Mouse (Mus musculus) left cerebral cortex, postnatal 14 days (tissue): ENCODE measurements around the gene Zfp462. TPM values are rescaled to one million over a fixed set of nuclear protein-coding genes. Genes with fewer than 3 reads are reported as not detected.
A peak's percentile ranks its signal among the peaks of the same experiment; 100 is the strongest.
"Not testable (repeated sequence)": the region's sequence is repeated elsewhere in the genome, so short reads cannot be mapped to it uniquely, and the experiment has no call there.

Source experiments
- DNase-seq, 2 experiments: peaks; one replicate each; pipeline ENCODE4 v3.0.0; 2021 to 2022; ENCODE audit warnings: low spot score in 2 of 2, mixed read lengths in 1 of 2
- intact Hi-C: fragments of 180-260 bp; cut with DNase I; formaldehyde crosslinking; loops from one replicate; pipeline ENCODE4 v1.15.1; 2025
- long read RNA-seq, 2 experiments: library from polyadenylated mRNA; stranded (forward); transcript quantifications; one replicate each; pipeline ENCODE4 v2.0.0; 2021
- total RNA-seq, 2 experiments: library from RNA; stranded (reverse); gene quantifications; 2 replicates each; pipeline ENCODE4 v1.2.3; 2021

Gene Zfp462
- 10 to 100 TPM; 51.4 to 54.4 TPM for total RNA-seq
- long read RNA-seq, experiment 1, full-length matches to known transcripts: 1 of 5 reads
- long read RNA-seq, experiment 1, partial matches to known transcripts: 2 of 5 reads
- long read RNA-seq, experiment 1, other reads (novel, unspliced or antisense): 2 of 5 reads
- long read RNA-seq, experiment 2, partial matches to known transcripts: 1 of 2 reads
- long read RNA-seq, experiment 2, other reads (novel, unspliced or antisense): 1 of 2 reads

GRCm38 (mm10) chr4:54944921-54945430 is at the start of gene Zfp462:
Zfp462 (plus strand) TSS chr4:54945048.
- intact Hi-C loops: loop anchor here (5.0 to 10.0 kb wide), 6 partner anchors 67 to 1010 kb away; no protein-coding TSS in a partner anchor
- DNase-seq: no peak

DNA sequence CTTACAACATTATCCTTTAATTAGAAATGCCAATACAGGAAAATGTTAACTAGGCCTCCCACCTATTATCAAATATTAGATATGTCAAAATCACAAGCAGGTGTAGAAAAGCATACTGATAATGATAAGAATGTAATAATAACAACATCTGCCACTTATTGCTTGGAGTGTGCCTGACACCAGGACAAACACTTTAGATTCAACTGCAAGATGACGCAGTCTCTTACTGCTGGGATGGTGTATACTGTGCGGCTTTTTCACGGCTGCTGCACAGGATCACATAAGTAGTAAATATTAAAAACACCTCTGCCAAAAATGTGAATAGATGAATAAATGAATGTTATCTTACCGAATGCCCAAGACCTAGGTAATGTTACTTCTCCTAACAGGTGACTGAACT is 48.8 kb upstream of the Zfp462 start:
- DNase-seq: no peak

DNA sequence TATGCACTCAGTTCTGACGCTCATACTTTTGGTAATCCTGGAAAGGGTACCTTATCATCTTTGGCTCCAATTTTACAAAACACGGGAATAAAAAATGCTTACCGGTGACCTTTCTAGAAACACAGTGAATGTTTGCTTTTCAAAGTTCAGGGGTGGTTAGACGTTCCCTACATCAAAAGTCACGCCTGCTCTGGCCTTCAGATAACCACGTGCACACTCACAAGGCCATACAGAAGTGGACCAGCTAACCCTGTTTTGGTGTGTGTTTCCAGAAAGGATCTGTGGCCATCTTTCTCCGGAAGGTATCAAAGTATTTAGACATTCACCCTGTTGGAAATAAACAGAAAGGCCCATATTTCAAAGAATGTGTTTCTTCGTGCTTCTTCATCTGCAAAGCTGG is 40.2 kb upstream of the Zfp462 start:
- no peak for DNase-seq
- intact Hi-C loops: no loop called here

More for the DNA sequence above, 48.8 kb upstream of the Zfp462 start:
- intact Hi-C loops: no loop called here

DNA sequence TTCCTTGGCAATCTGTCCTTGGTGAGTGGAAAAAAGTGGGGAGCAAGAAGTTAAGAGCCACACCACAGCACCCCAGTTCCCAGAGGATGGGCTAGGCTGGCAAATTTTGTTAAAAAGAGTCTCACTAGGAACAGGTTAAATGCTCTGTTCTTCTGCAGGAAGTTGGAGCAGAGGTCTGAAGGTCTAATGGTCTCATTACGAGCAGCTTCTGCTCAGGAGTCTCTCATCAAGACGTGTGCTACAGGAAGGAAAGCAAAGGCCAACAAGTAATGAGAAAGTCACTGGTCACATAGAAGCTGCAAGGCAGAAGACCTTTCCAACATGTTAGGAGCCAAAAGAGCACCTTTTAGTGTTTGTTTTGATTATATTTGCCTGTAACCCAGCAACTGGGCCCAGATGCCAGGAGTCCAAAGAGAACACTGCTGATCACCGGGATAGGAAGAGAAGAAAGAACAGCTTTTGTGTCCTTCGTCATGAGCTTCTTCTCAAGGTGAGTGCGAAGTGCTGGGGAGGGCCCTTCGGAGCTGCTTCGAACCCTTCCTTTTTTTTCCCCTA is 39.4 kb upstream of the Zfp462 start:
- intact Hi-C loops: no loop called here
- DNase-seq: no peak

DNA sequence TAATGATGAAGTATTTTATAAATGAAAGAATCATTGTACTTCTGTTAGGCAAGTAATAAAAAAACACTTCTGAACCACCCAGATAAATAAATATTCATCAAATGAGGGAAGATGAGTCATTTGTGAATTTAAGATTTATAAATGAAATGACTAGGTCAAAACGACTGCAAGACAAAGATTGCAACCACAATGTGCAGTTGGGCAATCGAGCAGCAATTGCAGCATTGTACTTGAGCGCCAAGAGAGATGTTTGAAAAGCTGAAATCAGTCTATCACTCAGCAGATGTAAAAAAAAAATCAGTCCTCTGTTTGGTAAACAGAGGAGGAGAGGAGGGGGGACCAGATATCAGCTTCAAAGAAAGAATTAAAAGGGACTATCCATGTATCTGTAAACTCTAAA is 34.5 kb upstream of the Zfp462 start:
- no peak for DNase-seq
- intact Hi-C loops: no loop called here

- DNase-seq: no peak
- intact Hi-C loops: no loop called here
Observed at GRCm38 (mm10) chr4:54918276-54918675, 26.6 kb upstream of the Zfp462 start.

- intact Hi-C loops: no loop called here
Observed at GRCm38 (mm10) chr4:54923386-54923785, 21.5 kb upstream of the Zfp462 start.

GRCm38 (mm10) chr4:54924306-54924705 is 20.5 kb upstream of the Zfp462 start:
- DNase-seq: no peak
- intact Hi-C loops: no loop called here

More at GRCm38 (mm10) chr4:54923386-54923785, 21.5 kb upstream of the Zfp462 start:
- DNase-seq: no peak

GRCm38 (mm10) chr4:54926456-54926855 is 18.4 kb upstream of the Zfp462 start:
- intact Hi-C loops: not testable (repeated sequence)

GRCm38 (mm10) chr4:54927321-54928062 is 17.4 kb upstream of the Zfp462 start:
- intact Hi-C loops, DNase-seq: not testable (repeated sequence)

More at GRCm38 (mm10) chr4:54926456-54926855, 18.4 kb upstream of the Zfp462 start:
- DNase-seq: not testable (repeated sequence)

DNA sequence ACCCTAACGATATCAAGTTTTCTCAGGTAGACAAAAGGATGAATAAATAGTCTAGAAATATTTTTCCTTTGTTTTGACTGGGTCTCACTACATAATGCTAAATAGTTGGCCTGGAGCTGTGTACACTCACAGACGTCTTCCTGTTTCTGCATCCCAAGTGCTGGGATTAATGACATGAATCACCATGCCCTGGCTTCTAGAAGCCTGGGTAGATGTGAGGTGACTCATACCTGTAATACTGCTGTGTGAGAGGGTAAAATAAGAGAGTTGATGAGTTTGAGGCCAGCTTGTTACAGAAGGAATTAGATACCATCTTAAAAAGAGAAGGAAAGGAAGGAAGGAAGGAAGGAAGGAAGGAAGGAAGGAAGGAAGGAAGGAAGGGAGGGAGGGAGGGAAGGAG is 15.2 kb upstream of the Zfp462 start:
- intact Hi-C loops: no loop called here
- no peak for DNase-seq

- DNase-seq: no peak
- intact Hi-C loops: no loop called here
Observed at GRCm38 (mm10) chr4:54932668-54933067, 12.2 kb upstream of the Zfp462 start.

- intact Hi-C loops: no loop called here
- DNase-seq: no peak
Observed at GRCm38 (mm10) chr4:54937161-54937560, 7.7 kb upstream of the Zfp462 start.

DNA sequence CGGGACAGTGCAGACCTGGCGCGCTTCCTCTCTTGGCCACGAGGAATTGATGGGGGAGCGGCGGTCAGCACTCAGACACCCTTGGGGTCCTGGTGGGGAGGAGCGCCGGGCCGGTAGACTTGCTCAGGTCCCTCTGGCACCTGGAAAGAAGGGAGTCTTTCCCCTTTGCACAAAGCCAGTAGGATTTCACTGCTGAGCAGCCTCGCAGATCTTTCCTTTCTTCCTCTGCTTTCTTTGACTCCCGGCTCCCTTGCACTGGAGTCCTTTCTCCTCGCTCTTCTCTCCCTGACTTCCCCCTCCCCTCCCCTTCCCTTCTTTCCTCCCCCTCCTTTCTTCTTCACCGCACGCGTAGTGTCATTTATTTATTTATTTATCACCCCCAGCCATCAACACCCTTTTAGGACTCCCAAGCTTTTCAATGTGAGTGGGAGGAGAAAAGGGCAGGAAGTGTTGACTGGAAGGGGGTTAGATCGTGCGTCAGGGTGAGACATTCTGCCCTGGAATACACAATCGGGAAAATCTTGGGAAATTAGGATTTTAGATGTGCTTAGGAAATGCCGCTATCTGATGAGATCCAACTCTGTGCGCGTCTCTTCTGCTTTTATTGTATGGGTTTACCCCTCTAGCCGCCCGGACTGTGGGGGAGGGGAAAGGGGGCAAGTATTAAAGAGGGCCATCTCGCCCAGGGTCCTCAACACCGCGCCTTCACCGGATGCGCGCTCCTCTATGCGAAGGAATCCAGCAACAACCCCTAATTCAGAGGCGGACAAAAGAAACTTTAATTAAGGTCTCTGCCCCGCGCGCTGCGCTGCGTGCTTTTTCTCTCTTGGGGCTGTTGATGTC is 976 bp downstream of the Zfp462 start:
- DNase-seq: no peak
- intact Hi-C loops: loop anchor here (5.0 to 10.0 kb wide), 6 partner anchors 66 to 1011 kb away; no protein-coding TSS in a partner anchor

- intact Hi-C loops: loop anchor here (5.0 to 10.0 kb wide), 6 partner anchors 66 to 1012 kb away; no protein-coding TSS in a partner anchor
- DNase-seq: no peak
Observed at GRCm38 (mm10) chr4:54946662-54947055, 1.8 kb downstream of the Zfp462 start.

GRCm38 (mm10) chr4:54947056-54947990 is 2.5 kb downstream of the Zfp462 start:
- intact Hi-C loops: loop anchor here (5.0 to 10.0 kb wide), 6 partner anchors 65 to 1013 kb away; no protein-coding TSS in a partner anchor
- peak in 1 of 2 experiments; percentile 46 for DNase-seq

DNA sequence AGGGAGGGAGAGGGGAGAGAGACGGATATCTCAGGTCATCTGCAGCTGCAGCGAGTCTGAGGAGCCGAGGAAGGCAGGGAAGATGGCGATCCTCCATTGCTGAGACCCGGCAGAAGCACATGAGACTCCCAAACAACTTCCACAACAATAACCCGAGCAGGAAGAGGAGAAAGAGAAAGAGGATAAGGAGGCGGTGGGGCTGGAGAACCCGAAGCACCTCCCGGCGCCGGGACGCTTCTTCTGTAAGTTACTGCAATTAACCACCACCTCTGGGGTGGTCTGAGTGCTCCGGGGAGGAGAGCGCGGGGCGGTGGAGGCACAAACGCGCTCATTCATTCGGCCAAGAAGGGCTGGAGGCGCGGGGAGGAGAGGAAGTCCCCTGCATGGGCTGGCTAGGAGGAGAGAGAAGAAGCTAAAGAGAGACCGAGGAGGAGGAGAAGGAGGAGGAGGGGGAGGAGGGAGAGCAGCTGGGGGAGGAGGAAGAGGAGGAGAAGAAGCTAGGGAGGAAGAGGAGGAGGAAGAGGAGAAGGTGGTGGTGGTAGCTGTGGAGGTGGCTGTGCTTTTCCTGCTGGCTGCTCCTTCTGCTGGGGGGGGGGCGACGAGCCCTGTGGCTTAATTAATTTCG is 3.3 kb downstream of the Zfp462 start:
- peak in 1 of 2 experiments; percentile 56 for DNase-seq
- intact Hi-C loops: loop anchor here (5.0 to 10.0 kb wide), 6 partner anchors 64 to 1013 kb away; no protein-coding TSS in a partner anchor
